Mouse (Mus musculus): ENCODE measurements around the gene Cdc42se1.
A peak's percentile ranks its signal among the peaks of the same experiment; 100 is the strongest.

Cdc42se1 gene

DNA sequence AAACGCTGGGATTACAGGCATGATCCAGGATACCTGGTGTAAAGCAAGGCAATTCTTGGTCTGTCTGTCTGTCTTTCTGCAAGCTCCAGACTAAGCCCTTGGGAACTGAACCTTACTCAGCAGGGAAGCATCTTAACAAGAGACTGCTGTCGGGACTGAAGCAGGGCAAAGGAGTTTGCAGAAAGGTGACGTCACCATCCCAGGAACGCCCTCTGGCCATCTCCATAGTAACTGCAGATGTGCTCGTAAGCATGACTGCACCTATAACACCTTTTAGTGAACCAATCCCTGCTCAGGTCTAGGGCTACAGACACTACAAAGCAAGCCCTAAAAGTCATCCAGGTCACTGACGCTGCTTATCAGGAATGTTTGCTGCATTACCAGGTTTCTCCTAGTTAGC lies 4.2 kb upstream of the Cdc42se1 start:
- peak; percentile 42 for DNase-seq

DNA sequence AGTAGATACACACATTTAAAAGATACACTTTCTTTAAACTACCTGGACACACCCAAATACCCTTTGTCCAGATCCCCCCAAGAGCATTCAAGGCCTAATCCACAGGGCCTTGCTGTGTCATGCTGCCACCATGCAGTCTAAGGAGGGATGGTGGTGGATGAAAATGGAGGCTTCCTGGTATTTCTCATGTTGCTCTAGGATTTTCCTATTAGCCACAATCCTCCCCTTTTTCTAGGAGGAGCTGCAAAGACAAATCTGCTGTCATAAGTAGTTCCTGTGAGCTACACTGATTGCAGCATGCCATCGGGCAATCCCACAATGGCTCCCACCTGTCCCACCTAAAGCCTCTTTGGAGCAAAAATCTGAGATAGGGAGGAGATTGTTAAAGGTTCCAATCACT lies 1.3 kb upstream of the Cdc42se1 start:
- DNase-seq = no peak

DNA sequence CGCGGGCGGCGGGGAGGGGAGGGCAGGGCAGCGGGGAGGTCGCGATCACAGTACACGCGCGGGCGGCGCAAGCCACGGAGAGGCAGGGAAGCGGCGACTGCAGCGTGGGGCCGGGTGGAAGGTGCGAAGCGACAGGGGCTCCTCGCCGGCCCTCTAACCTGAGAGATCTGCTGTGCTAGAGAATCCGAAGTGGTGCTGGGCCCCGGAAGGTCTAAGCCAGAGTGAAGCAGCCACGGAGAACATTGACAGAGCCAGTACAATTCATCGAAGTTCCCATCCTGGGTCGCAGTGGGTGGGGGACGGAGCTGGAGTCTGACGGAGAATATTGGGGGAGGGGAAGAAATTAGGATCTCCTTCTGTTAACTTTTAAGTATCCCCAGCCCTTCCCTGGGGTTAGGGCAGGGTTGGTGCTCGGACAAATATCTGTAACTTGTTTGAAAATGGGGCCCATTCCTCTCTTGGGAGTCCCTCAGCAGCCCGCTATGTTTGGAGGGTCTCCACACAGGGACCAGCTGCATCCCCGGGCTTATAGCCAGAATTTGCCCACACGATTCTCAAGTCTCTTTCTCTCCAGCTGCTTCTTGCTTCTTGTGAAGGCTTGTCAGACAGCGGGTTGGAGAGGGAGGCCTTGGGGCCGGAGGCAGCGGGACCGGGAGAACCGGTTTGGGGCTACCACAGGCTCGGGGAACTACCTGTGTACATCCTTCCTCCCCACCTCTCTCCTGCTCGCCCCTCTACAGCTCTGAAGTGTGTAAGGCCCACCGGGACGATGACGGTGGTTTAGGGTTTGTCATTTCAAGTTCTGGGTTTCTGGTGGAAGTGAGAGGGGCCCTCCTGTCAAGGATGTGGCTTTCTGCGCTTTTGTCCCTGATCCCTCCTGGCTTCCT lies 605 bp downstream of the Cdc42se1 start:
- DNase-seq = peak; percentile 74

DNA sequence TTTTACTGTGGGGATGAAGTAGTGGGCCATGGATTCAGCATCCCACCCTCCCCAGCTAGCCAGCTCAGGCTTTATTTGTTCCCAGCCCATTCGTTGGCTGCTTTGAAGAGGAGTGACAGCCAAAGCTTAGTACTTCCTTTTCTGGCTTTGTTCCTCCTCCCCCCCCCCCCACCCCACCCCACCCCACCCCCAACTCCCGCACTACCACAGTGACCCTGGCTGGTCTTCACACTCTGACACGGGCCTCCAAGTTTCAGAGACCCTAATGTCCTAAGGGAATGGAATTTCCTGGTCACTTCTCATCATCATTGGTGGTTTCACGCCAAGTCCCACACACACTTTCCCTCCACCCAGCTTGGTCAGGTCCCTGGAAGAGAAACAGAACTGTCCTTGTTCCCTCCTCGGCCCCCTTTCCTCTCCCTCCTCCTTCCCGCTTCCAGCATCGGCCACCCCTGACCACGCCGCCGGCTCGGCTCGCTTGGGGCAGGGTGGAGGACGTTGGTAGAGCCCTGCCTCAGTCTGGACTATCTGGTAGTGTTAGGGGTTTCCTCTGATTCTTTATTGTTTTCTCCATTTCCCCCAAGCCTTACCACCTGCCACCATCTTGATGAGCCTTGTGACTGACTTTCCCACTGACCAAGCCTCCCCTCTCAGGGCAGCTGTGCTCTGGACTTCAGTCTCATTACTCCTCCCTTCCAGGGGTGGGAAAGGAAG lies 1.4 kb downstream of the Cdc42se1 start:
- DNase-seq = peak; percentile 64

- DNase-seq = no peak
These were observed 2.2 kb downstream of the Cdc42se1 start for GRCm38 (mm10) chr3:95230495-95231297.

DNA sequence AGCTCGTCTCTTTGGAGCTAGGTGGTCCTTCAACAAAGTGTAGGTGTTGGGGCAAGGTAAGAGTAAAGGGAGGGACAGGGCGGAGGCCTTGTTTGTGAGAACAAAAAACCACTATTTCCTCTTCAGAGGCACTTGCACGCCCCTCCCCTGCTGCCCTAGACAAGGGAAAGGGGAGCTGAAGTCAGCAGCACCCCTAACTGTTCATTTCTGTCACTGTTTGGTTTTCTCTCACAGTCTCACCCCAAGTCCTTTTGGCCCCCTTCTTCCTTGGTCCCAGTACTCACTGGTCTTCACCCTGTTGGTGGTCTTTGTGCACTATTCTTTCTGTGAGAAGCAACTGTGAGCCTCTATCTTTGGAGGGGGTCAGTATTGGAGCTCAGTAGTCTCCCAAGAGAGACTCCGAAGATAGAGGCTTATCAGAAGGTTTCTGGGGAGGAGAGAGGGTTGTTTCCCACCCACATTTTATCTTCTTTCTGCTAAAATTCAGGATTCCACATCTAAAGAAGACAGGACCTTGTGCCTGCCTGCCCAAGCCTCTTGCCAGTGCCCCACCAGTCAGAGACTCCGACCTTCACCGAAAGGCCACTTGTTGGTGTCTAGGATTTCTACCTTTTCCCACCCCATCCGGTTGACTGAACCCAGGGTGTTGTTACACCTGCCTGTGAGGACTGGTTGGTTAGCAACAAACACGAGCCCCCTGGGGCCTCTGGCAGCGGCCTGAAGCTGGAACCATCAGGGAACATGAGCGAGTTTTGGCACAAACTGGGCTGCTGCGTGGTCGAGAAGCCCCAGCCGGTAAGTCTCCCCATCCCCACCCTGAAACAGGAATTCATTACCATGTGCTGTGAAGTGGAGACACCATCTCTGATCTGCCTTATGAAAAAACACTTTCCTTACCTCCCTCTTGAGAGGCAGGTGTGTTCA lies 3.0 kb downstream of the Cdc42se1 start, which contains the start of gene Mllt11:
Gene Mllt11, minus strand, starts transcription at position 874 of the 924 bp plus-strand sequence.
- no peak for DNase-seq

- no peak for DNase-seq
These were observed 4.2 kb downstream of the Cdc42se1 start for GRCm38 (mm10) chr3:95232771-95233170.

GRCm38 (mm10) chr3:95233303-95233980 lies 4.9 kb downstream of the Cdc42se1 start:
- DNase-seq = no peak

DNA sequence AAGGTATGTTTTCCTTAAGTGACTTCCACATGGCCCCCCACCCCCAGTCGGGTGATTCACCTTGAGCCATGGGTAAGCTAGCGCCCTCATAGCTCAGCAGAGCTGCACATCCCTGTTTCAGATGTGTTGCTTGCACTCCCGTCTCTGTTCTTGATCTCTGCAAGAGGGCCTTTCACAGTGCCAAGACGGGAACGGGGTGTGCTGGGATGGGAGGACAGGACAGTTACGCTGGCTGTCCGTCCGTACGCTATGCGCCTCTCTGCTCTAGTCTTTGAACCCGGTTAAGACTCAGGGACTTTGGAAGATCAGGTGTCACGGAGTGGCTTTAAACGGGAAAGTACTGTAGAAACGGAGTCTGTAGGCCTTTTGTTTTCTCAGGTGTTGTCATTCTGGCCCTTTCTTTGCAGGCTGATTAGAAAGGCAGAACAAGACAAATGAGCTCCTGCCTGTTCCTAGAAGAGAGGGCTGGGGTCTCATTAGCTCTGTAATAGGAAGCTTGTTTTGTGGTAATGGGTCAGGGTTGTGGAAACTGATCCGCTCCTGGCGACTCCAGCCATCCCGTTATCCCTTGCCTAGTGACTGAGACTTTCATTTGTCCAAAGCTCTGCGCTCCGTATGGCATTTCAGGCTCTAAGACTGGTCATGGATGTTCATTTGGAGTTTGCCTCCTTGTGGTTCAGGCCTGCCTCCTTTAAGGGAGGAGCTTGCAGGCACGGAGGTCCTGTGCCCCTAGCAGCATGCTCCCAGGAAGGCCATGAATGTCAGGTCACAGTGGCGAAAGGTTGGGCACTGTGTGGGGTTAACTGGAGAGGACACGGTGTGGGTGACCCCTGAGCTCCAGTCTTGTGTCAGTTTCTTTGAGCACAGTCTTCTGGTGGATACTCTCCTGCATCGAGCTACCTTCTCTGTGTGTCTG lies 7.1 kb downstream of the Cdc42se1 start:
- no peak for DNase-seq

- DNase-seq = no peak
These were observed 9.1 kb downstream of the Cdc42se1 start for GRCm38 (mm10) chr3:95237541-95238099.

DNA sequence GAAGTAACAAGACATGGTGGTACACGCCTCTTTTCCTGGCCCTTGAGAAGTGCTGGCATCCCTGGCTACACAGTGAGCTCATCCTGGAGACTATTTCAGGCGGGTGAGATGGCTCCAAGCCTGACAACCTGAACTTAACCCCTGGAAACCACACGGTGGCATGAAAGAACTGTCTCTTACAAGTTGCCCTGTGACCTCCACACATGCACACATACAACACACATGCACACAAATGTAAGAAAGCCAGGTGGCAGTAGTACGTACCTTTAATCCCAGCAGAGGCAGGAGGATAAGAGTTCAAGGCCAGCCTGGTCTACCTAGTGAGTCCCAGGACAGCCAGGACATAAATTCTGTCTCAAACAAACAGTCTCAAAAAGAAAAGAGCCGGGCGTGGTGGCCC lies 10.5 kb downstream of the Cdc42se1 start:
- no peak for DNase-seq

GRCm38 (mm10) chr3:95239971-95240370 lies 11.4 kb downstream of the Cdc42se1 start:
- DNase-seq = no peak

GRCm38 (mm10) chr3:95240900-95241299 lies 12.4 kb downstream of the Cdc42se1 start:
- no peak for DNase-seq

DNA sequence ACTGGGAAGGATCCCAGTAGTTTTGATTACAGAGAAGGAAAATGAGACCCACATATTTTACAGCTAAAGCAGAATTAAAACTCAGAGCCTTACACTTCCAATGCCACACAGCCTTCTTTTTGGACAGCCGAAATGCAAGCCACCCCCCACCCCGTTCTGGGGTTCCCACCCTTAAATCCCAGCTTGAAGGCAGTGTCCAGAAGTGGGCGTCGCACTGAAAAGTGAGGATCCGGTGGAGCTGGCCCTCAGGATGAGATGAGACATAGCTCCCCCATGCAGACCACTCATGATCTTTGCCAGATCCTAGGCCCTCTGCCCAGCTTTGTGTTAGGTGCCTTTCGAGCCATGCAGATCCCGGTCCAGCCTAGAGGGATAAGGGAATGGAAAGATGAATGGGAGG lies 13.0 kb downstream of the Cdc42se1 start, which contains the start of gene Gm128:
Gene Gm128, minus strand, starts transcription at position 101 of the 400 bp plus-strand sequence.
- no peak for DNase-seq

DNA sequence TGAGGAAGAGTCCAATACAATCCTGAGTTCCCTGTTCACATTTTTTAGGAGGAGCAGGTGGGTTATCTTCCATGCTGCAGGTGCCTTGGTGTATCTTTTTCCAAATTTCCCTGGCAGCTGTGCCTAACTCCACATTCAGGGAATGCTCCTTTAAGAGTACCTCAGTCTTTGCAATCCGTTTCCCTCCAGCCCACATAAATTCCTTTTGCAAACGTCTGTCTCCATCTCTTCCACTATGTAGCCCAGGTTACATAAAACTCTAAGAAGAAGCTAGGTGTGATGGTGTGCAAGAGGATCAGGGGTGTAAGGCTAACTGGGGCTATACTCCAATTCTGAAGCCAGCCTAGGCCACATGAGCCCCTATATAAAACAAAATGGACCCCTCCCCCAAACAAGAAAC lies 14.6 kb downstream of the Cdc42se1 start:
- no peak for DNase-seq

- peak; percentile 71 for DNase-seq
These were observed 18.1 kb downstream of the Cdc42se1 start for GRCm38 (mm10) chr3:95246465-95247231.

DNA sequence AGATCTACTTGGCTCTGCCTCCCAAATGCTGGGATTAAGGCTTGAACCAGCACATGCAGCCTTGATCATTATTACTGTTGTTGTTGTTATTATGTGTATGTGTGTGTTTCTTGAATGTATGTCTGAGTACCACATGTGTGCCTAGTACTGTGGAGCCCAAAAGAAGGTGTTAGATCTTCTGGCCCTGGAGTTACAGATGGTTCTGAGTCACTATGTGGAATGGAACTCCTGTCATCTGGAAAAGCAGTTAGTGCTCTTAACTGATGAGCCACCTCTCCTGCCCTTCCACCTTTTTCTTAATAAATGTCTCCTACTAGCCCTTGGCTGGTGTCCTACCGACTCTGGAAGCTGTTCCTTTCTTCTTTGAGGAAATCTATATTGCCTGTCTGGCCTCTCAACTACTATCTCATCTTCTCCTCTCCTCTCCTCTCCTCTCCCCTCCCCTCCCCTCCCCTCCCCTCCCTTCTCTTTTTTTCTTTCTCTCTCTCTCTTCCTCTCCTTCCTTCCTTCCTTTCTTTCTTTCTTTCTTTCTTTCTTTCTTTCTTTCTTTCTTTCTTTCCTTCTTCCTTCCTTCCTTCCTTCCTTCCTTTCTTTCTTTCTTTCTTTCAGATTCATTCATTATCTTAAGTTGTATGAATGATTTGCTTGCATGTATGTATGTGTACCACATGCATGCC lies 19.3 kb downstream of the Cdc42se1 start:
- no peak for DNase-seq

DNA sequence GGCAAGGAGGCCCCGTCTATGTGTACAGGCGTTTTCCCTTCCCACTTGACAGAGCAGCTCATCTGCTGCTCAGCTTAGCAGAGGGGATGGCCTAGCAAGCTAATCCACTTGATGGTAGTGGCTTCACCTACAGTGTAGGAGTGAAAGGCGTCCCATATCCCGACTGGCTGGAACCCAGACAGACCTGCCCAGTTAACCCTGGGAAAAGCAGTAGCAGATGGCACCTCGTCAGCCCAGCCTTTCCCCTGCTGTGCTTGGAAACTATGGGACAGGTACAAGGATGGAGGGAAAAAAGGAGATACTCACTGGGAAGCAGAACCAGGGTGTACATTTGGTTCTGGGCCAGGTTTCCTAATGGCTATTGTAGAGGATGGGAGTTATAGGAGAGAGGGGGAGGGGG lies 21.8 kb downstream of the Cdc42se1 start:
- DNase-seq = no peak
